Mouse (Mus musculus) liver, embryonic 14.5 days (tissue): ENCODE measurements around the gene Qrich1.

Source experiments
- CTCF ChIP-seq: IDR thresholded peaks from 2 replicates; pipeline ENCODE4 v1.5.1; 2016; ENCODE audit warnings: antibody characterized with exemption, low read depth, control low read depth
- EP300 ChIP-seq: IDR thresholded peaks from 2 replicates; pipeline ENCODE4 v1.6.1; 2016; ENCODE audit warnings: antibody characterized with exemption, low read depth

- TF ChIP-seq EP300 = peak; percentile 95
- peak; percentile 27; the same call in 1 of the 2 replicates for TF ChIP-seq CTCF
Observed at GRCm38 (mm10) chr9:108516380-108517251, at the start of gene Qrich1.
